Mouse (Mus musculus): ENCODE measurements around the gene Setd3. TPM values are rescaled to one million over a fixed set of nuclear protein-coding genes. Genes with fewer than 3 reads are reported as not detected.

The Setd3 gene
- total and polyA plus RNA-seq, 3 experiments = 40.1 to 59.9 TPM; not detected in 1

- Histone ChIP-seq H3K79me2 (ENCODE audit: control insufficient read depth, insufficient read depth, low read length, poor library complexity) (no peaks in the 10 kb centered on the region), H3K4me1 (ENCODE audit: control insufficient read depth in 1 of 2, insufficient read depth in 2 of 2, low read length in 2 of 2) (no peaks in the 10 kb centered on the region)
These were observed 33.4 kb upstream of the Setd3 start for GRCm38 (mm10) chr12:108212476-108212875.

GRCm38 (mm10) chr12:108212071-108212470 is 33.0 kb upstream of the Setd3 start:
- DNase-seq (ENCODE audit: low read depth, low spot score) = no peak
- no peaks in the 10 kb centered on the region for H3K9me3 ChIP-seq (replicated peaks; ENCODE audit: insufficient read depth, low read length)
- H3K27ac ChIP-seq (ENCODE audit: control insufficient read depth, low read depth, low read length) = no peak overlapping the region
- no peaks in the 10 kb centered on the region for H3K79me2 ChIP-seq (ENCODE audit: control insufficient read depth, insufficient read depth, low read length, poor library complexity)
- H3K27me3 ChIP-seq (ENCODE audit: control insufficient read depth in 1 of 2, insufficient read depth in 2 of 2, low read length in 2 of 2) = no peaks in the 10 kb centered on the region
- no peak for TF ChIP-seq CHD1 (IDR thresholded peaks at IDR 0.05; ENCODE audit: low read depth, low read length)
- no peak for TF ChIP-seq GABPA (IDR thresholded peaks at IDR 0.05; ENCODE audit: low read depth, low read length)
- no peak for TF ChIP-seq NRF1 (IDR thresholded peaks at IDR 0.05; ENCODE audit: insufficient read depth, low read depth, low read length, poor library complexity, severe bottlenecking)
- no peak for TF ChIP-seq POLR2A (IDR thresholded peaks at IDR 0.05; ENCODE audit: control insufficient read depth in 1 of 2, insufficient read depth in 1 of 2, low read depth in 1 of 2, low read length in 2 of 2, poor library complexity in 1 of 2)
- no peak for TF ChIP-seq USF2 (IDR thresholded peaks at IDR 0.05; ENCODE audit: borderline replicate concordance in 1 of 2, insufficient read depth in 1 of 2, low read depth in 1 of 2, low read length in 2 of 2)
- no peak for TF ChIP-seq TAL1 (IDR thresholded peaks at IDR 0.05; ENCODE audit: low read length)
- TF ChIP-seq RAD21 (IDR thresholded peaks at IDR 0.05; ENCODE audit: low read depth, low read length) = no peak
- TF ChIP-seq SMC3 (IDR thresholded peaks at IDR 0.05; ENCODE audit: low read depth, low read length) = no peak
- no peak for TF ChIP-seq MYC (IDR thresholded peaks at IDR 0.05; ENCODE audit: low read depth, low read length)
- no peak for TF ChIP-seq ELF1 (IDR thresholded peaks at IDR 0.05; ENCODE audit: low read depth, low read length)
- no peak for TF ChIP-seq SIN3A (IDR thresholded peaks at IDR 0.05; ENCODE audit: low read length)
- no peak for TF ChIP-seq BHLHE40 (IDR thresholded peaks at IDR 0.05; ENCODE audit: borderline replicate concordance, low read depth, low read length)
- no peak for TF ChIP-seq ZKSCAN1 (IDR thresholded peaks at IDR 0.05; ENCODE audit: low read depth, low read length)
- no peak for TF ChIP-seq CHD2 (IDR thresholded peaks at IDR 0.05; ENCODE audit: low read length)
- no peak for TF ChIP-seq ZNF384 (IDR thresholded peaks at IDR 0.05; ENCODE audit: low read depth, low read length)
- no peak overlapping the region for H3K4me3 ChIP-seq (ENCODE audit: control insufficient read depth in 1 of 2, insufficient read depth in 1 of 2, low read depth in 2 of 2, low read length in 2 of 2)
- no peak overlapping the region for H3K9ac ChIP-seq (ENCODE audit: control insufficient read depth, low read depth, low read length, poor library complexity, severe bottlenecking)
- H3K36me3 ChIP-seq (ENCODE audit: control insufficient read depth in 1 of 2, insufficient read depth in 2 of 2, low read length in 2 of 2) = no peaks in the 10 kb centered on the region
- no peaks in the 10 kb centered on the region for H3K4me1 ChIP-seq (ENCODE audit: control insufficient read depth in 1 of 2, insufficient read depth in 2 of 2, low read length in 2 of 2)

More at GRCm38 (mm10) chr12:108212476-108212875, 33.4 kb upstream of the Setd3 start:
- no peaks in the 10 kb centered on the region for H3K9me3 ChIP-seq (replicated peaks; ENCODE audit: insufficient read depth, low read length)
- TF ChIP-seq MAFK (IDR thresholded peaks at IDR 0.05; ENCODE audit: borderline replicate concordance, low read depth, low read length) (no peak), TAL1 (IDR thresholded peaks at IDR 0.05; ENCODE audit: low read length) (no peak), CHD2 (IDR thresholded peaks at IDR 0.05; ENCODE audit: low read length) (no peak), USF1 (IDR thresholded peaks at IDR 0.05; ENCODE audit: low read depth, low read length) (no peak), ELF1 (IDR thresholded peaks at IDR 0.05; ENCODE audit: low read depth, low read length) (no peak), ZC3H11A (IDR thresholded peaks at IDR 0.05; ENCODE audit: low read depth, low read length) (no peak), TCF12 (IDR thresholded peaks at IDR 0.05; ENCODE audit: low read depth, low read length) (no peak), E2F4 (IDR thresholded peaks at IDR 0.05; ENCODE audit: borderline replicate concordance, low read depth, low read length) (no peak), EP300 (IDR thresholded peaks at IDR 0.05; ENCODE audit: low read depth in 1 of 2, low read length in 2 of 2) (no peak), HCFC1 (IDR thresholded peaks at IDR 0.05; ENCODE audit: low read depth, low read length) (no peak), ZMIZ1 (IDR thresholded peaks at IDR 0.05; ENCODE audit: low read depth, low read length) (no peak), POLR2AphosphoS5 (IDR thresholded peaks at IDR 0.05; ENCODE audit: borderline replicate concordance, low read depth, low read length) (no peak), NELFE (IDR thresholded peaks at IDR 0.05; ENCODE audit: low read depth, low read length) (no peak), POLR2A (IDR thresholded peaks at IDR 0.05; ENCODE audit: control insufficient read depth in 1 of 2, insufficient read depth in 1 of 2, low read depth in 1 of 2, low read length in 2 of 2, poor library complexity in 1 of 2) (no peak), KAT2A (conservative IDR thresholded peaks at IDR 0.05; ENCODE audit: low read depth, low read length) (no peak), MYC (IDR thresholded peaks at IDR 0.05; ENCODE audit: low read depth, low read length) (no peak), MXI1 (IDR thresholded peaks at IDR 0.05; ENCODE audit: low read depth, low read length) (no peak), POLR2AphosphoS2 (IDR thresholded peaks at IDR 0.05; ENCODE audit: low read length) (no peak), CTCF (IDR thresholded peaks at IDR 0.05 in 2 of 3, conservative IDR thresholded peaks at IDR 0.05 in 1 of 3; ENCODE audit: control insufficient read depth in 1 of 3, insufficient read depth in 1 of 3, low read depth in 2 of 3, low read length in 3 of 3, poor library complexity in 1 of 3, severe bottlenecking in 1 of 3) (no peak), SMC3 (IDR thresholded peaks at IDR 0.05; ENCODE audit: low read depth, low read length) (no peak)
- no peak overlapping the region for H3K27ac ChIP-seq (ENCODE audit: control insufficient read depth, low read depth, low read length)
- no peak for DNase-seq (ENCODE audit: low read depth, low spot score)
- H3K9ac ChIP-seq (ENCODE audit: control insufficient read depth, low read depth, low read length, poor library complexity, severe bottlenecking) = no peak overlapping the region
- H3K27me3 ChIP-seq (ENCODE audit: control insufficient read depth in 1 of 2, insufficient read depth in 2 of 2, low read length in 2 of 2) = no peaks in the 10 kb centered on the region
- H3K4me3 ChIP-seq (ENCODE audit: control insufficient read depth in 1 of 2, insufficient read depth in 1 of 2, low read depth in 2 of 2, low read length in 2 of 2) = no peak overlapping the region
- H3K36me3 ChIP-seq (ENCODE audit: control insufficient read depth in 1 of 2, insufficient read depth in 2 of 2, low read length in 2 of 2) = no peaks in the 10 kb centered on the region

All from MEL (cell line).